Mouse (Mus musculus): ENCODE results near the gene Chchd3. TPM values are rescaled to one million over a fixed set of nuclear protein-coding genes. Genes with fewer than 3 reads are reported as not detected.
A peak's percentile ranks its signal among the peaks of the same experiment; 100 is the strongest.

Chchd3 gene
- total RNA-seq (2014; fragmentation: Nextera tagmentation) (190 and 200 TPM in 2 replicates), total RNA-seq (2017) (246 and 262 TPM in 2 replicates), polyA plus RNA-seq (2012) (145 and 158 TPM in 2 replicates)

- Histone ChIP-seq H3K27me3 (ENCODE audit: insufficient read depth, low read length) (peaks cover 11% of the 10 kb centered on the region), H3K4me3 (ENCODE audit: low read depth, low read length) (peak within 1 kb of the TSS; percentile 97), H3K4me1 (ENCODE audit: insufficient read depth, low read depth, low read length) (peaks cover 37% of the 10 kb centered on the region), H3K36me3 (replicated peaks) (peaks cover 21% of the 10 kb centered on the region), H3K9me3 (replicated peaks) (no peaks in the 10 kb centered on the region)
- no peak for TF ChIP-seq GATA2 (IDR thresholded peaks at IDR 0.05; ENCODE audit: borderline replicate concordance, low read depth, low read length)
- no peak for TF ChIP-seq GATA1 (IDR thresholded peaks at IDR 0.05; ENCODE audit: borderline replicate concordance, low read length)
- no peak for TF ChIP-seq TAL1 (conservative IDR thresholded peaks at IDR 0.05; ENCODE audit: low read depth, low read length)
- TF ChIP-seq CTCF (IDR thresholded peaks at IDR 0.05; ENCODE audit: low read depth, low read length) = no peak
- TF ChIP-seq POLR2AphosphoS5 (IDR thresholded peaks at IDR 0.05; ENCODE audit: insufficient replicate concordance, low read depth, low read length) = no peak
- DNase-seq (ENCODE audit: low spot score) = peak; percentile 94
- ATAC-seq (ENCODE audit: extremely low read depth, insufficient number of reproducible peaks, low FRiP score, poor library complexity, severe bottlenecking) = peak; percentile 98
Measured at GRCm38 (mm10) chr6:33059735-33060576, at the start of gene Chchd3. Gene Chchd3, minus strand, starts transcription at chr6:33060260.

- Histone ChIP-seq H3K4me1 (ENCODE audit: insufficient read depth, low read depth, low read length) (no peaks in the 10 kb centered on the region), H3K9me3 (replicated peaks) (no peaks in the 10 kb centered on the region), H3K36me3 (replicated peaks) (no peaks in the 10 kb centered on the region), H3K27me3 (ENCODE audit: insufficient read depth, low read length) (no peaks in the 10 kb centered on the region), H3K4me3 (ENCODE audit: low read depth, low read length) (no peak overlapping the region)
- ATAC-seq (ENCODE audit: extremely low read depth, insufficient number of reproducible peaks, low FRiP score, poor library complexity, severe bottlenecking) = no peak
- no peak for DNase-seq (ENCODE audit: low spot score)
- TF ChIP-seq GATA1 (IDR thresholded peaks at IDR 0.05; ENCODE audit: borderline replicate concordance, low read length) (no peak), CTCF (IDR thresholded peaks at IDR 0.05; ENCODE audit: low read depth, low read length) (no peak), POLR2AphosphoS5 (IDR thresholded peaks at IDR 0.05; ENCODE audit: insufficient replicate concordance, low read depth, low read length) (no peak)
Measured at GRCm38 (mm10) chr6:33104661-33105060, 44.6 kb upstream of the Chchd3 start.

GRCm38 (mm10) chr6:33098903-33099302 lies 38.8 kb upstream of the Chchd3 start:
- no peak for ATAC-seq (ENCODE audit: extremely low read depth, insufficient number of reproducible peaks, low FRiP score, poor library complexity, severe bottlenecking)

GRCm38 (mm10) chr6:33094671-33095233 lies 34.7 kb upstream of the Chchd3 start:
- H3K4me1 ChIP-seq (ENCODE audit: insufficient read depth, low read depth, low read length) = no peaks in the 10 kb centered on the region
- ATAC-seq (ENCODE audit: extremely low read depth, insufficient number of reproducible peaks, low FRiP score, poor library complexity, severe bottlenecking) (no peak), DNase-seq (ENCODE audit: low spot score) (no peak)
- no peak for TF ChIP-seq TAL1 (conservative IDR thresholded peaks at IDR 0.05; ENCODE audit: low read depth, low read length)
- no peak for TF ChIP-seq GATA1 (IDR thresholded peaks at IDR 0.05; ENCODE audit: borderline replicate concordance, low read length)
- TF ChIP-seq CTCF (IDR thresholded peaks at IDR 0.05; ENCODE audit: low read depth, low read length) = no peak
- no peak for TF ChIP-seq GATA2 (IDR thresholded peaks at IDR 0.05; ENCODE audit: borderline replicate concordance, low read depth, low read length)
- TF ChIP-seq POLR2AphosphoS5 (IDR thresholded peaks at IDR 0.05; ENCODE audit: insufficient replicate concordance, low read depth, low read length) = no peak
- no peak overlapping the region for H3K4me3 ChIP-seq (ENCODE audit: low read depth, low read length)
- no peaks in the 10 kb centered on the region for H3K9me3 ChIP-seq (replicated peaks)
- peaks cover 11% of the 10 kb centered on the region; the same call in 1 of the 2 replicates for H3K27me3 ChIP-seq (ENCODE audit: insufficient read depth, low read length)
- no peaks in the 10 kb centered on the region for H3K36me3 ChIP-seq (replicated peaks)

More at GRCm38 (mm10) chr6:33098903-33099302, 38.8 kb upstream of the Chchd3 start:
- Histone ChIP-seq H3K4me1 (ENCODE audit: insufficient read depth, low read depth, low read length) (no peaks in the 10 kb centered on the region), H3K9me3 (replicated peaks) (no peaks in the 10 kb centered on the region), H3K4me3 (ENCODE audit: low read depth, low read length) (no peak overlapping the region), H3K27me3 (ENCODE audit: insufficient read depth, low read length) (peaks cover 11% of the 10 kb centered on the region; the same call in 1 of the 2 replicates), H3K36me3 (replicated peaks) (no peaks in the 10 kb centered on the region)
- TF ChIP-seq POLR2AphosphoS5 (IDR thresholded peaks at IDR 0.05; ENCODE audit: insufficient replicate concordance, low read depth, low read length) = no peak
- TF ChIP-seq CTCF (IDR thresholded peaks at IDR 0.05; ENCODE audit: low read depth, low read length) = no peak
- TF ChIP-seq TAL1 (conservative IDR thresholded peaks at IDR 0.05; ENCODE audit: low read depth, low read length) = no peak
- TF ChIP-seq GATA1 (IDR thresholded peaks at IDR 0.05; ENCODE audit: borderline replicate concordance, low read length) = no peak
- no peak for TF ChIP-seq GATA2 (IDR thresholded peaks at IDR 0.05; ENCODE audit: borderline replicate concordance, low read depth, low read length)
- DNase-seq (ENCODE audit: low spot score) = no peak

GRCm38 (mm10) chr6:33080186-33080585 lies 20.1 kb upstream of the Chchd3 start:
- ATAC-seq (ENCODE audit: extremely low read depth, insufficient number of reproducible peaks, low FRiP score, poor library complexity, severe bottlenecking) (no peak), DNase-seq (ENCODE audit: low spot score) (no peak)
- Histone ChIP-seq H3K27me3 (ENCODE audit: insufficient read depth, low read length) (peaks cover 9% of the 10 kb centered on the region), H3K36me3 (replicated peaks) (no peaks in the 10 kb centered on the region), H3K4me1 (ENCODE audit: insufficient read depth, low read depth, low read length) (no peaks in the 10 kb centered on the region), H3K9me3 (replicated peaks) (peaks cover 32% of the 10 kb centered on the region), H3K4me3 (ENCODE audit: low read depth, low read length) (no peak overlapping the region)
- TF ChIP-seq POLR2AphosphoS5 (IDR thresholded peaks at IDR 0.05; ENCODE audit: insufficient replicate concordance, low read depth, low read length) (no peak), CTCF (IDR thresholded peaks at IDR 0.05; ENCODE audit: low read depth, low read length) (no peak), GATA1 (IDR thresholded peaks at IDR 0.05; ENCODE audit: borderline replicate concordance, low read length) (no peak), GATA2 (IDR thresholded peaks at IDR 0.05; ENCODE audit: borderline replicate concordance, low read depth, low read length) (no peak), TAL1 (conservative IDR thresholded peaks at IDR 0.05; ENCODE audit: low read depth, low read length) (no peak)

GRCm38 (mm10) chr6:33078260-33078936 lies 18.3 kb upstream of the Chchd3 start:
- H3K4me3 ChIP-seq (ENCODE audit: low read depth, low read length) = no peak overlapping the region
- TF ChIP-seq GATA1 (IDR thresholded peaks at IDR 0.05; ENCODE audit: borderline replicate concordance, low read length) (no peak), TAL1 (conservative IDR thresholded peaks at IDR 0.05; ENCODE audit: low read depth, low read length) (no peak), CTCF (IDR thresholded peaks at IDR 0.05; ENCODE audit: low read depth, low read length) (no peak), POLR2AphosphoS5 (IDR thresholded peaks at IDR 0.05; ENCODE audit: insufficient replicate concordance, low read depth, low read length) (no peak), GATA2 (IDR thresholded peaks at IDR 0.05; ENCODE audit: borderline replicate concordance, low read depth, low read length) (no peak)
- no peaks in the 10 kb centered on the region for H3K36me3 ChIP-seq (replicated peaks)
- H3K27me3 ChIP-seq (ENCODE audit: insufficient read depth, low read length) = peaks cover 7% of the 10 kb centered on the region
- ATAC-seq (ENCODE audit: extremely low read depth, insufficient number of reproducible peaks, low FRiP score, poor library complexity, severe bottlenecking) (no peak), DNase-seq (ENCODE audit: low spot score) (no peak)
- H3K9me3 ChIP-seq (replicated peaks) = peaks cover 32% of the 10 kb centered on the region
- no peaks in the 10 kb centered on the region for H3K4me1 ChIP-seq (ENCODE audit: insufficient read depth, low read depth, low read length)

Data from G1E (cell line).